ENCODE assay signal across 10 mouse cellular contexts in genomic region chr11:62914532-62914931, GRCm38 (mm10). TPM values are rescaled to one million over a fixed set of nuclear protein-coding genes. Genes with fewer than 3 reads are reported as not detected.
DNase-seq lines count a peak whose midpoint lies in the region; ATAC-seq lines count a peak whose summit lies in the region.
"Had no signal": no experiment of that assay in that cellular context is flagged by ENCODE, and none has a peak within 500 bp of the region (broad histone marks: within the 10 kb centered on the region; RNA-seq: fewer than 3 reads in every experiment).

No protein-coding gene starts in this region.

- no peaks in the 10 kb centered on the region for H3K9me3 ChIP-seq in midbrain, embryonic 11.5 days (ENCODE audit: control insufficient read depth, low read length)

- H3K36me3 ChIP-seq in midbrain, embryonic 11.5 days (ENCODE audit: control insufficient read depth, insufficient read depth, low read length), result no peaks in the 10 kb centered on the region

- no peak overlapping the region for H3K4me3 ChIP-seq in midbrain, embryonic 11.5 days (ENCODE audit: low read depth, low read length)
- H3K4me3 ChIP-seq: erythroblast, embryonic 14.5 days; megakaryocyte, embryonic 14.5 days had no signal

- no peak for ATAC-seq in cerebellum, adult (ENCODE audit: insufficient number of reproducible peaks, low FRiP score, low TSS enrichment)
- no peak for ATAC-seq in monocyte, adult 5-6 weeks (replicated peaks; ENCODE audit: insufficient number of reproducible peaks, low FRiP score, low TSS enrichment, poor library complexity, severe bottlenecking)
- no peak for ATAC-seq in midbrain, embryonic 11.5 days (ENCODE audit: low FRiP score)

- DNase-seq in cerebellum, postnatal 10 days, result peak; percentile 56 to 61
- peak; percentile 30 for DNase-seq in kidney, postnatal 14 days
- no peak for DNase-seq in kidney, adult 11 months
- peak; percentile 57 for DNase-seq in adrenal gland, postnatal 10 days
- DNase-seq in naive thymus-derived CD4-positive, alpha-beta T cell, adult 2 months (ENCODE audit: low read depth), result peak; percentile 8
- no peak for DNase-seq in midbrain, embryonic 11.5 days (ENCODE audit: low spot score, missing footprints)

- H3K4me2 ChIP-seq in midbrain, embryonic 11.5 days, result no peak overlapping the region

- no peak overlapping the region for H3K27ac ChIP-seq in midbrain, embryonic 11.5 days (ENCODE audit: low read depth, low read length)

- WGBS in midbrain, embryonic 11.5 days, result 62% methylated on average over 6 of the region's 6 CpGs

- H3K9ac ChIP-seq in midbrain, embryonic 11.5 days (ENCODE audit: low read length), result no peak overlapping the region

- no peaks in the 10 kb centered on the region for H3K27me3 ChIP-seq in midbrain, embryonic 11.5 days (ENCODE audit: control insufficient read depth, insufficient read depth, low read length)

- no peaks in the 10 kb centered on the region; the same call in 1 of the 2 replicates for H3K4me1 ChIP-seq in midbrain, embryonic 11.5 days (ENCODE audit: control insufficient read depth, insufficient read depth, low read length)

RNA-seq across cellular contexts. Expression of gene Tvp23b, which starts 35.3 kb away (rescaled TPM):
- 10 to 100 TPM; 34.5 to 35.9 TPM for total RNA-seq in adrenal gland, postnatal 10 days (2021)
- 23.5 to 32.7 TPM (median 30.7 TPM) in 3 replicates for total RNA-seq in monocyte, adult 5-6 weeks (2017)
- polyA plus RNA-seq in midbrain, embryonic 11.5 days (2014; fragmentation: Nextera tagmentation; extraction: Ambion mirVana), result 44.4 and 48.7 TPM in 2 replicates
- polyA plus RNA-seq: erythroblast, embryonic 14.5 days had no signal

RNA-seq across cellular contexts. Expression of gene Cdrt4, which starts 36.5 kb away (rescaled TPM):
- not detected for total RNA-seq in adrenal gland, postnatal 10 days (2021)
- total RNA-seq in monocyte, adult 5-6 weeks (2017), result 2.3 TPM in 1 of 3 replicates, not detected in the others
- 0.32 TPM in 1 of 2 replicates, not detected in the other for polyA plus RNA-seq in midbrain, embryonic 11.5 days (2014; fragmentation: Nextera tagmentation; extraction: Ambion mirVana)
- polyA plus RNA-seq: erythroblast, embryonic 14.5 days had no signal

Comparison
In these comparisons a context has a peak if more than half of its experiments do, and no peak if none do; other contexts are left out.
1. DNase-seq: peak in cerebellum, postnatal 10 days (2 of 2), kidney, postnatal 14 days (single experiment), adrenal gland, postnatal 10 days (single experiment) and naive thymus-derived CD4-positive, alpha-beta T cell, adult 2 months (single experiment); none in kidney, adult 11 months (single experiment) and midbrain, embryonic 11.5 days (single experiment).